Mouse (Mus musculus): ENCODE measurements around the gene Etfrf1.

- TF ChIP-seq CTCF (IDR thresholded peaks at IDR 0.05; ENCODE audit: borderline replicate concordance, control insufficient read depth, extremely low read depth, insufficient read depth, low read length, poor library complexity) = 0 out of 2 replicates have a peak, but pooled peaks have one; percentile 33
- peak; percentile 62; the same call in 1 of the 2 replicates for TF ChIP-seq POLR2A (IDR thresholded peaks at IDR 0.05; ENCODE audit: control insufficient read depth, extremely low read depth, insufficient read depth, low read length, poor library complexity)
These were observed 39.4 kb downstream of the Etfrf1 start, which contains the start of gene Kras for GRCm38 (mm10) chr6:145250185-145250791.
